ENCODE assay signal across 24 mouse cellular contexts in genomic region chr9:66215551-66215950, GRCm38 (mm10).
"Had no signal": no experiment of that assay in that cellular context is flagged by ENCODE, and none has a peak within 500 bp of the region (broad histone marks: within the 10 kb centered on the region; RNA-seq: fewer than 3 reads in every experiment).

No protein-coding gene starts in this region.

- H3K4me2 ChIP-seq: limb, embryonic 12.5 days; limb, embryonic 15.5 days; midbrain, embryonic 11.5 days; neural tube, embryonic 12.5 days; neural tube, embryonic 15.5 days had no signal

- DNase-seq: kidney, adult 2 months; kidney, postnatal 25 days; layer of hippocampus, adult 9-11 months; layer of hippocampus, postnatal 36 days; left cerebral cortex, postnatal 4 days; lung, adult 2 months; lung, postnatal 14 days; lung, postnatal 4 days; midbrain, embryonic 14.5 days; right cerebral cortex, adult 18-20 months; right cerebral cortex, postnatal 14 days; right cerebral cortex, postnatal 4 days; thymus, adult 2 months; thymus, postnatal 14 days; thymus, postnatal 4 days had no signal

- H3K27me3 ChIP-seq: limb, embryonic 12.5 days; limb, embryonic 15.5 days; neural tube, embryonic 12.5 days; neural tube, embryonic 15.5 days had no signal

- H3K9ac ChIP-seq: limb, embryonic 12.5 days; limb, embryonic 15.5 days; neural tube, embryonic 12.5 days; neural tube, embryonic 15.5 days had no signal

- H3K9me3 ChIP-seq: limb, embryonic 12.5 days; limb, embryonic 15.5 days; neural tube, embryonic 12.5 days; neural tube, embryonic 15.5 days had no signal

- H3K4me1 ChIP-seq: neural tube, embryonic 15.5 days had no signal

- H3K36me3 ChIP-seq: limb, embryonic 12.5 days; limb, embryonic 15.5 days; neural tube, embryonic 12.5 days; neural tube, embryonic 15.5 days had no signal

- H3K27ac ChIP-seq: kidney, postnatal 0 days; layer of hippocampus, adult 2 months; limb, embryonic 12.5 days; limb, embryonic 15.5 days; neural tube, embryonic 12.5 days; neural tube, embryonic 15.5 days; stomach, postnatal 0 days had no signal

- ATAC-seq: intestine, postnatal 0 days had no signal

- H3K4me3 ChIP-seq: layer of hippocampus, adult 2 months; limb, embryonic 12.5 days; limb, embryonic 15.5 days; neural tube, embryonic 12.5 days; neural tube, embryonic 15.5 days had no signal
